Mouse (Mus musculus) frontal cortex, postnatal 10 days (tissue): Measurements from ENCODE around the gene Ppa2.

Source experiments
- DNase-seq, 2 experiments: peaks; one replicate each; pipeline ENCODE4 v3.0.0; 2022; ENCODE audit warnings: low spot score in 2 of 2, mixed read lengths in 1 of 2

The Ppa2 gene

DNA sequence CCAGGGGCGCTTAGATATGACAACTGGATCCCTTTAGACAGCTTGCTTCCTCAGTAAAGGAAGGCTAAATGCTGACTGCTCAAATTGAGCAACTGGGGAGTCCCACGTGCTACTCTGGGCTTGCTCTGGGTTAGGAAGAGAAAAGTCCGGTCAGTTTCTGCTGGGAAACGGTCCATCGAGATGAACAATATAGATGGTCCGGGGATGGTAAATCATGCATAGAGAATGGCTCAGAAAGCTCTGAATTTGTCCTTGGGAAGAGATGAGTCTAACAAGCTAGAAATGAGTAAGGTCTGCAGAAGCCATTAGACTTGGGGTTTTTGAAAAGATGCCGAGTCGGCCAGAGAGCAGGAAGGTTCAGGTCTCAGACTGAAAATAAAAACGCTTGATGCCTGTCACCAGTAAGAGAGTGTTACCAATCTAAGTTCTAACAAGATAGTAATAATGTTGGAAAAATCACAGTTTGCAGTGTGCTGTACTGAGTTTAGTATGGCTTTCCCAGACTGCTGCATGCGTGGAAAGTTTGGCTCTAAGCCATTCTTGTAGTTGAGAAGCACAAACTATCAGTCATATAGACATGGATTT, 80.0 kb downstream of the Ppa2 start:
- DNase-seq, result no peak

DNA sequence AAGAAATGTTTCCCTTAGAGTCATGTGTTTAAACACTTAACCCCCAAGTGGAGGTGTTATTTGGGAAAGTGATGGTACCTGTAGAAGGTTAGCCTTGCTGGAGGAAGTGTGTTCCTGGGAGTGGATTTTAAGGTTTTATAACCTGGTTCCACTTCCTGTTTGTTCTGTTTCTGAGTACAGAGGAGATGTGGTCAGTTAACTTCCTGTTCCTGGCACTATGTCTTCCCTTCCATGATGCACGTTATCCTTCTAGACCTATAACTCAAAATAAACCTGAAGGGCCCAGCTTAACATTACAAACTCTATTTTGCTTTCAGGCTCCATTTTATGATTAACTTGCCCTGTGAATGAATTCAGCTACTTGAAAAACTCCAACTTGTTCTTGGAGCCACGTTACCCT, 84.6 kb downstream of the Ppa2 start:
- DNase-seq, result no peak

DNA sequence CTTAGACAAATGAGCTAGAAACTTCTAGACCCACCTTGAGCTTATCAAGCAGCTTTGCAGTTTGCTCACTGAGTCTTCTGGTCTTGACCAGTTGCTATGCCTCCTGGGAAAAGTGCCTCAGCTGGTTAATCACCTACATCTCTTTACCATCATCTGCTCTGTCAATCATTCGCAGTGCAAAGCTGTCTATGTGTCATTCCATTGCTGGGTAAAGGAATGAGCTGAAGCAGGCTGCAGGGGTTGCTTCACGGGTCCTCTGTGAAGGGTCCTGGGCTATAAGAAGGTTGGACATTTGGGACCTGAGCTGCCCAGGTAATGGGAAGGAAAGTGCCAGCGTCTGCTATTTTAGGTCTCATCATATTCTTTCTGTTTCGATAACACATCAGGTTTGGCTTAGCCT, 93.9 kb downstream of the Ppa2 start:
- DNase-seq, result no peak

DNA sequence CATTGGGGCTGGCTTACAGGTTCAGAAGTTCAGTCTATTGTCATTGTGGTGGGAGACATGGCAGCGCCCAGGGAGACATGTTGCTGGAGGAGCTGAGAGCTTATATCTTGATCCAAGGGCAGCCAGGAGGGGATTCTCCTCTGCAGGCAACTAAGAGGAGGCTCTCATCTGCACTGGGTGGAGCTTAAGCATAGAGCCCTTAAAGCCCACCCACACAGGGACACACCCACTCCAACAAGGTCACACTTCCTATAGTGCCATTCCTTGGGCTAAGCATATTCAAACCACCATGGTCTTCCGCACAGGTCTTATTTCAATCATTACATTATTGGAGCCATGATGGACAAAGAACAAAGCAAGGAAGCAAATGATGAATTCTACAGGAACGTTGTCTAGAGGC, 95.7 kb downstream of the Ppa2 start:
- no peak for DNase-seq

DNA sequence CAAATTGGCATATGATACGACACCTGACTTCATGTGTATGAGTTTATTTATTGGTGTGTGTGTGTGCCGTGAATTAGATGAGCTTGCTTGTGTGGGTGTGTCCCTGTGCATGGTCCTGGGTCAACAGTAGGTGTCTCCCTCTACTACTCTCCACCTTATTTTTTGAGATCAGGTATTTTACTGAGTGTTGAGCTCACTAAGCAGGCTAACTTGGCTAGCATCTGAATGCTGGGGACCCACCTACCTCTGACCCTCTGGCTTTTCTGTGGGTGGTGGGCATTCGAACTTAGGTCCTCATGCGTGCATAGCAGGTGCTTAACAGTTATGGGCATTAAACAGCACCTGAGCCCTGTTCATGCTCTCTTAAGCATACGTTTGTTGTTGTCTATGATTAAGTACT, 96.3 kb downstream of the Ppa2 start:
- DNase-seq, result no peak

DNA sequence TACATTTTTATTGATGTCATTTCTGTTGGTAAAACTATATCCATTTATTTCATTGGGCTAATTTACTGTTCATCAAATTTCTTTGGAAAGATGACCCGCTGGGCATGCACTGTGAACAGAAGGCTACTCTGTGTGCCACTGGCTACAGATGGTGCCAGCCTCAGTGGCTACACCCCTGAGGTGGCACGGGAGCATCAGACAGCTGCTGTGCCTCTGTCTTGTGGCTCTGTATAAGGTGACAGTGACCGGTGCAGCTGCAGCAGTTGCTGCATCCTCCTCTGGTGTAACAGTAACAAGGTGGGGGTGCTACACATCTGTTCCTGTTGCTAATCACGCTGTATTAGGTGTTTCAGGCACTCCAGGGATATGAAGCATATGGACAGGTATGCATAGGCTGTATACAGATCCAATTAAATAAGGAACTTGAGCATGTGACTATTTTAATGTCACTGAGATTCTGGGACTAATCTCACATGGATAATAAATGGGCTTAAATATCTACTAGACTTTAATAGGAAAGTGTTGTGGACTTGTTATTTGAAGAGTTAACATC, 101.3 kb downstream of the Ppa2 start:
- no peak for DNase-seq

DNA sequence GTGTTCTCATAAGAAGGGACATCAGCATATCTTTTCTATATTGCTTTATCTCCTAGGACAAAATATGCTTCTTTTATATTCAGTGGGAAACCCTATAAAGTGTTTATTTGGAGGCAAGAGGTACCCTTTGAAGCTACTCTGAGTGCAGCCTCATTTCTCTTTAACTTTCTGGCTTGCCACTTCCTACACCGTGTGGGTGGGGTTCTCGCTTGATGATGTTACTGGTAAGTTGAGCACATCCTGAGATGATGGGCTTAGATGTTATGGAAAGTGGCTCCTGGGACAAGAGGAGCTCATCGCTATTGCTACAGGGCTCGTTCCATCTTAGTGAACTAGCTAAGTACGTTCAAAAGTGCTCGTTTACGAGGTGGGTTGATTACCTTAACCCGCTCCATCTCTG, 101.9 kb downstream of the Ppa2 start:
- no peak for DNase-seq

DNA sequence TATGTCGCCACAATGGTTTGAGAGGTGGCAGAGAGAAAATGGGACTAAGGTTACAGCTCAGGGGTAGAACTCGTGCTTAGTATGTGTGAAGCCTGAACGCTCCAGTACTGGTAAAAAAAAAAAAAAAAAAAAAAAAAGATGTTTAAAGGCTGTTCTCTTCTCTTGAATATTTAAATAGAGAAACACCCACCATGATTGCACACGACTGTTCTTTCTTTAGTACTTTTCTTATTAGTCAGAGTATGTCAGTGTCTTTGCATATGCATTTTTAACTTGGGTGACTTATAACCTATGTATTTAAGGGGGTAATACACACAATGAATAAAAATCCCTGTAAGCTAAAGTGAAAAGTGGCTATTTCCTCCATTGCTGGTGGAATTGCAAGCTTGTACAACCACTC, 104.8 kb downstream of the Ppa2 start:
- DNase-seq, result no peak

DNA sequence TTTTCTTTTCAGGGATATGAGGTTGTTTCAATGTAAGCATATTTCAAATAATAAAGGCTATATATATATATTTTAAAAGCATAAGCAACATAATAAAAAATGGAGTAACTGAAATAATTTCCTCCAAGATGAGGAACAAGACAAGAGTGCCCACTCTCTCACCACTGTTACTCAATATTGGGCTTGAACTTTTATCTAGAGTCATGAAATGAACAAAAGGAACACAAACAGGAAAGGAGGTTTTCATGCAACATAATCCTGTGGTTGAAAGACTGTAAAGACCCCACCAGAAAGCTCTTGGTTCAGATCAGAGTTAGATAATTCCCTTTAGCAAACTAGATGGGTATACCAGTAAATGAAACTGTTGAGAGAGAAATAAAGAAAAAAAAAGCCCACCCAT, 113.2 kb downstream of the Ppa2 start:
- no peak for DNase-seq
